Mouse (Mus musculus) inflammation-experienced regulatory T-cells, adult 16 weeks (primary cell): ENCODE measurements around the gene Necap1. TPM values are rescaled to one million over a fixed set of nuclear protein-coding genes. Genes with fewer than 3 reads are reported as not detected.

Experiments
- polyA plus RNA-seq: library from polyadenylated mRNA; unstranded; fragments of 100-300 nt; shearing (Covaris generic); gene quantifications from one replicate; pipeline ENCODE4 v1.2.1, GENCODE M21; 2017

Gene Necap1
- polyA plus RNA-seq = 39.8 TPM

DNA sequence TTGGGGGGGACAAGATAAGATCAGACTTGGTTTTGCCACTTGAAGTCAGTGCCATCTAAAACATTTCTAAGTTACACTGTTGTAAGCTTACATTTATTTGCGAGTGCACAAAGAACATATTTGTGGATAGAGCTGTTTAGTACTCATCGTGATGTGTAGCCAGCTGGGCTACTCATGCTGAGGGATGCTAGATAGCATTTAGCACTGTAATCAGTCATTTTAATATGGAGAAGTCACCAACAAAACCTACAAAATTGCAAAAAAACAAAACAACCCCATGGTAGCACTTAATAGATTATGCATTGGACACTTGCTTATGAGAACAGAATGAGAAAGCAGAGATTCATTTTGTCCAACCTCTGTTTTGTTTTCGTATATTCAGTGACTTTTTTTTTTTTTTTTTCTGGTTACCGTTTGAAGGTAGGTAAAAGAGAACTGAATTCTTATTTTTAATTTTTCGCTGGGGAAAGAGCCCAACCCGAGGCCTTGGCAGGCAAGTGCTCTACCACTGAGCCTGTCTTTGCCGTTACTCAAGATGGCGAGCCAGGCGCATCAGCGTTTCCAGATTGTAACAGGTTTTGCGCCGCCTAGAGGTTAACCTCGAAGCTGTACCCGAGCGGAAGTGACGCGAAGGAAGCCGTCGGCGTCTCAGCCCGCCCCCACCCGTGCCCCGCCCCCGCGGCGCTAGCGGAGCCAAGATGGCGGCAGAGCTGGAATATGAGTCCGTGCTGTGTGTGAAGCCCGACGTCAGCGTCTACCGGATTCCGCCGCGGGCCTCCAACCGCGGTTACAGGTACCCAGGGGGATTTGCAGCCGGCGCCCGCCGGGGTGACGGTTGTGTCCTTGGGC is at the start of gene Necap1:
Gene Necap1 (plus strand): TSS at position 604 of the 849 bp plus-strand sequence.

DNA sequence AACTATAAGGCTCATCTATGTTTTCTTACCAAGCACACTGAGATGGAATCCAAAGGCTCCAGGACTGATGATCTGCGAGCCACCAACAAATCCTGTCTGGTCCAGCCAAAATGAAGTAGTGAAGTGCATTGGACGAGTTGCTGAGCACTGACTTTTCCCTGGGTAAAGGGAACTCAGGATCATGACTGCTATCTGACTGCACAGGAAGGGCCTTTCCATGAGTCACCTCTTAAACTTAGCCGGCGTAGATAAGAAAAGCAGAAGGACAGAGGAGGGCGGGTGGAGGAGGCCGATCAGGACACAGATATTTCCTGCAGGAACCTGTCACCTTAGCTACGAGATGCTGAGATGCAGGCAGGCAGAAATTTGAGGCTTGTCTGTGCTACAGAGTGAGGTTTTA is 18.3 kb upstream of the Necap1 start, which contains the start of gene C3ar1:
Gene C3ar1 (minus strand): TSS at position 207 of the 400 bp plus-strand sequence.

DNA sequence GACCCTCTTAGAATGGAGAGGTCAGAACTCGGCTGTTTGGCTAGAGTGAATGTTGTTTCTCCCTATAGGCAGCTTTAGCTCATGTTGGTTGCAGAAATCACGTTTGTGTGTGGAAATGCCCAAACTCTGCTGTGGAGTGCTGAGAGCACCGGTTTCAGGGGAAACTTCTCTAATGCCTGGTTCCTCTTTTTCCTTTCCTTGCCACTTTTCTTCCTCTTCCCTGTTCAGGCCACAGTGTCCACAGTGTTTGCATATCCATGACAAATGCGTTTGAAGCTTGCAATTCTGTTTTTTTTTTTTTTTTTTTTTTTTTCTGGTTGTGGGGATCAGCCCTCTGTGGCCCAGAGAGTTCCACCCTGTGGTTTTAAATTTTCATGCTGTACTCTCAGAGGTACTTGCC is 47.2 kb downstream of the Necap1 start, which contains the start of gene Clec4a1:
Gene Clec4a1 (plus strand): TSS at position 398 of the 400 bp plus-strand sequence.

Other genes starting within 250 kb of the Necap1 start
- gene Dppa3, start 248.1 kb upstream of the Necap1 start, polyA plus RNA-seq = not detected
- gene Nanog, start 167.0 kb upstream of the Necap1 start, polyA plus RNA-seq = not detected
- 134 TPM for gene Slc2a3, start 72.8 kb upstream of the Necap1 start, polyA plus RNA-seq
- gene Foxj2, start 54.6 kb upstream of the Necap1 start, polyA plus RNA-seq = 8.9 TPM
- gene C3ar1, start 18.3 kb upstream of the Necap1 start, polyA plus RNA-seq = not detected
- gene Clec4a1, start 47.4 kb downstream of the Necap1 start, polyA plus RNA-seq = 0.62 TPM
- gene Clec4a3, start 78.0 kb downstream of the Necap1 start, polyA plus RNA-seq = 2.5 TPM
- not detected for gene Clec4a4, start 115.9 kb downstream of the Necap1 start, polyA plus RNA-seq
- 0.82 TPM for gene Clec4b1, start 175.5 kb downstream of the Necap1 start, polyA plus RNA-seq
- 1.2 TPM for gene Clec4a2, start 232.0 kb downstream of the Necap1 start, polyA plus RNA-seq